Mouse (Mus musculus) stomach, postnatal 0 days (tissue): ENCODE measurements at regions not wholly inside any gene's neighbourhood (a gene's known extent, or its start where the extent isn't known, plus 50 kb on each side); places are given as distances from the start of the nearest gene placed in this dataset.

Experiments used
- ATAC-seq: fragments of 200-750 bp; cut with Nextera tagmentation; 2 replicates; pipeline ENCODE4 v1.8.0; 2017; ENCODE audit not compliant: low FRiP score, low TSS enrichment
- DNase-seq: peaks from one replicate; pipeline ENCODE4 v3.0.0-alpha.2; 2016; ENCODE audit warnings: low spot score
- H3K27ac ChIP-seq: fragments of 300-500 bp; sonication (generic); replicated peaks from 2 replicates; pipeline ENCODE4 v1.5.1; 2014; ENCODE audit warnings: mild to moderate bottlenecking, control low read depth
- H3K27me3 ChIP-seq: fragments of 300-500 bp; sonication (generic); 2 replicates; pipeline ENCODE4 v1.6.1; 2014; ENCODE audit warnings: low read length; ENCODE audit not compliant: control insufficient read depth, insufficient read depth
- H3K36me3 ChIP-seq: fragments of 300-500 bp; sonication (generic); 2 replicates; pipeline ENCODE4 v1.6.1; 2014; ENCODE audit warnings: low read length, mixed read lengths; ENCODE audit not compliant: control insufficient read depth, insufficient read depth
- H3K4me1 ChIP-seq: fragments of 300-500 bp; sonication (generic); replicated peaks from 2 replicates; pipeline ENCODE4 v1.6.1; 2014; ENCODE audit warnings: antibody characterized with exemption; ENCODE audit not compliant: control insufficient read depth, insufficient read depth
- H3K4me2 ChIP-seq: fragments of 300-500 bp; sonication (generic); replicated peaks from 2 replicates; pipeline ENCODE4 v1.6.1; 2014; ENCODE audit warnings: low read depth, mild to moderate bottlenecking, control low read depth, moderate library complexity
- H3K4me3 ChIP-seq: fragments of 300-500 bp; sonication (generic); 2 replicates; pipeline ENCODE4 v1.5.1; 2014; ENCODE audit warnings: low read depth, low read length, control low read depth
- H3K9ac ChIP-seq: fragments of 300-500 bp; sonication (generic); 2 replicates; pipeline ENCODE4 v1.6.1; 2014; ENCODE audit warnings: mild to moderate bottlenecking, low read length, control low read depth, mixed read lengths
- H3K9me3 ChIP-seq: fragments of 300-500 bp; sonication (generic); 2 replicates; pipeline ENCODE4 v1.6.1; 2016; ENCODE audit warnings: low read length; ENCODE audit not compliant: control insufficient read depth
- CTCF ChIP-seq: IDR thresholded peaks from 2 replicates; pipeline ENCODE4 v1.5.1; 2016; ENCODE audit warnings: antibody characterized with exemption, low read depth, mild to moderate bottlenecking, moderate library complexity
- EP300 ChIP-seq: optimal IDR thresholded peaks from 2 replicates; pipeline ENCODE3; 2016; ENCODE audit warnings: antibody characterized with exemption
- WGBS: fragments of 180-500 bp; shearing (Covaris S2); extraction: QIAGEN DNeasy Blood & Tissue Kit; methylation state at CpG from one replicate; pipeline ENCODE4 v1.1.7; 2014; 5-methylcytosine and 5-hydroxymethylcytosine counted together

- no peak overlapping the region for H3K4me2 ChIP-seq
- no peak for DNase-seq
- no peak for ATAC-seq
- no peak overlapping the region for H3K4me3 ChIP-seq
- H3K4me1 ChIP-seq: no peaks in the 10 kb centered on the region
- TF ChIP-seq CTCF (no peak), EP300 (no peak)
- WGBS: 85% methylated on average over 3 of the region's 3 CpGs
- H3K27ac ChIP-seq: no peak overlapping the region
- no peaks in the 10 kb centered on the region for H3K36me3 ChIP-seq
- H3K9me3 ChIP-seq: no peaks in the 10 kb centered on the region
- no peak overlapping the region for H3K9ac ChIP-seq
- H3K27me3 ChIP-seq: no peaks in the 10 kb centered on the region
Measured at GRCm38 (mm10) chr16:21351289-21351688, 71.6 kb upstream of the Vps8 start.

GRCm38 (mm10) chr16:21353111-21353510 lies 69.8 kb upstream of the Vps8 start:
- DNase-seq (no peak), ATAC-seq (no peak)
- H3K36me3 ChIP-seq: no peaks in the 10 kb centered on the region
- no peak overlapping the region for H3K4me2 ChIP-seq
- TF ChIP-seq CTCF: no peak
- TF ChIP-seq EP300: no peak
- H3K9me3 ChIP-seq: no peaks in the 10 kb centered on the region
- no peak overlapping the region for H3K9ac ChIP-seq
- no peaks in the 10 kb centered on the region for H3K27me3 ChIP-seq
- 0 out of 2 replicates have a peak, but pooled peaks cover under 1% of the 10 kb centered on the region for H3K4me1 ChIP-seq
- no peak overlapping the region for H3K4me3 ChIP-seq
- H3K27ac ChIP-seq: no peak overlapping the region
- WGBS: 61% methylated on average over 5 of the region's 5 CpGs

GRCm38 (mm10) chr16:21353545-21353944 lies 69.4 kb upstream of the Vps8 start:
- no peak overlapping the region for H3K27ac ChIP-seq
- TF ChIP-seq CTCF (no peak), EP300 (no peak)

DNA sequence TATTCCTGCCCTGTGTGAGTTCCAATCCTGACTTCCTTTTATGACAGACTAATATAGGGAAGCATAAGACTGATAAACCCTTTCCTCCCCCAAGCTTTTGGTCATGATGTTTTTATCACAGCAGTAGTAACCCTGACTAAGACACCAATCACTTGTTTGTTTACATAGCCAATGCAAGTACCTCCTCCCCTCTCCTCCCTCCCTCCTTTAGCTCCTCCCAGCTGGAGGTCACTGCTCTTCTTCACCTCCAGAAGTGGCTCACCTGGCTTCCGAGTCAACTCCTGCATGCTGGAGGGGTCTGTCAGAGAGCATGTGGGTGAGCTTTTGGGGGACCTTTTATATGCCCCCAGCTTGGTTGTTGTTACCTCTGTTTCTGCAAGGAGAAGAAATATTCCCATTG lies 67.3 kb upstream of the Vps8 start:
- 70% methylated on average over 1 of the region's 1 CpGs for WGBS
- Histone ChIP-seq H3K4me2 (no peak overlapping the region), H3K36me3 (no peaks in the 10 kb centered on the region), H3K4me3 (no peak overlapping the region), H3K4me1 (0 out of 2 replicates have a peak, but pooled peaks cover 2% of the 10 kb centered on the region), H3K9me3 (no peaks in the 10 kb centered on the region), H3K27ac (no peak overlapping the region), H3K9ac (no peak overlapping the region), H3K27me3 (no peaks in the 10 kb centered on the region)
- TF ChIP-seq EP300 (no peak), CTCF (no peak)
- no peak for ATAC-seq
- no peak for DNase-seq

More at GRCm38 (mm10) chr16:21353545-21353944, 69.4 kb upstream of the Vps8 start:
- Histone ChIP-seq H3K36me3 (no peaks in the 10 kb centered on the region), H3K9me3 (no peaks in the 10 kb centered on the region), H3K4me3 (no peak overlapping the region), H3K4me1 (0 out of 2 replicates have a peak, but pooled peaks cover 2% of the 10 kb centered on the region), H3K27me3 (no peaks in the 10 kb centered on the region), H3K9ac (no peak overlapping the region), H3K4me2 (no peak overlapping the region)
- ATAC-seq: no peak
- DNase-seq: no peak
- 15% methylated on average over 6 of the region's 6 CpGs for WGBS

DNA sequence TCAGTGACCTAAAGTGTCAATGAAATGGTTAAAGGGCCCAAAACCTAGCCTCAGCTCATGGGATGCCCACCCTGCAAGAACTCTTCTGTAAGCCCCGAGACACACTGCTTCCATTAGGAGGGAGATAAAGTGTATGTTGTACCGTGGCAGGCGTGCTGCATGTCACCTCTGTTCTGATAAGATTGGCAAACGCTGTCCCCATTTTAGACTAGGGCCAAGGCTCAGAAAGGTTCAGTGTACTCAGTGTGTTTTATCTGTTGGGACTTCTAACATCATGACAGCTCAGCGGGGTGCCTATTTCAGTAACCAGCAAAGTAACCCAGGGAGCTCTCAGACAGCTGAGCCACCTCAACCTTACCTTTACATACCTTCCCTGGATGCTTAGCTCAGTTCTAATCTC lies 65.5 kb upstream of the Vps8 start:
- H3K9ac ChIP-seq: no peak overlapping the region
- H3K4me3 ChIP-seq: no peak overlapping the region
- H3K4me2 ChIP-seq: no peak overlapping the region
- TF ChIP-seq EP300 (no peak), CTCF (no peak)
- DNase-seq: no peak
- no peak for ATAC-seq
- 0 out of 2 replicates have a peak, but pooled peaks cover 2% of the 10 kb centered on the region for H3K4me1 ChIP-seq
- H3K27ac ChIP-seq: no peak overlapping the region
- no peaks in the 10 kb centered on the region for H3K36me3 ChIP-seq
- no peaks in the 10 kb centered on the region for H3K27me3 ChIP-seq
- no peaks in the 10 kb centered on the region for H3K9me3 ChIP-seq
- WGBS: 62% methylated on average over 5 of the region's 5 CpGs

DNA sequence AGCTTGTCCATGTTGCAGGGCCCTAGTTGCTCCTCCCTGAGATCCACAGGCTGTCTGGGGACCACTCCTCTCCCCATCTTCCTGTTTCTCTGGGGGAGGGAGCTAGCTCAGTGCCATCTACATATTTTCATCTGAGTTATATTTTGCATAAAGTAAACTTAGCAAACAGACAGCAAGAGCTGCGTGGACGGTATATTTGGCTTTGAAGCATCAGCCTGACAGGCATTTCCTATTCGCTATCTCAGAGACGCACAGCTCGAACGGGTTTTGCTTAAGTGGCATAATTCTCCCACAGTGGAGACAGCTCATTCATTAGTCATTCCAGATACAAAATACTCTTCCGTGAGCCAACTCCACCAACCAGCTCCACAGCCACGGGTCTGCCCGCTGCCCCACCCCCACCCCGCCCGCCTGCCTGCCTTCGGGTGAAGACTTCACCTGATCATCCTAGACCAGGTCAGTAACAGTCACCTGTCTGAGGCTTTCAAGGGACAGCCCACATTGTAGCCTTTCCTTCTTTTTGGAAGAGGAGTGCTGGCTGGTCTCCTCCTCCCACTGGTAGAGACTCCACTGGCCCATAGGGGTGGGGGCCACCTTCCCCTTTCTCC lies 64.5 kb upstream of the Vps8 start:
- Histone ChIP-seq H3K9ac (no peak overlapping the region), H3K9me3 (no peaks in the 10 kb centered on the region), H3K27me3 (no peaks in the 10 kb centered on the region), H3K4me3 (no peak overlapping the region), H3K36me3 (no peaks in the 10 kb centered on the region), H3K27ac (no peak overlapping the region), H3K4me2 (no peak overlapping the region), H3K4me1 (peaks cover 2% of the 10 kb centered on the region; the same call in 1 of the 2 replicates)
- WGBS: 41% methylated on average over 12 of the region's 12 CpGs
- peak; percentile 17; the same call in 1 of the 2 replicates for ATAC-seq
- peak; percentile 37 for DNase-seq
- TF ChIP-seq CTCF: no peak
- TF ChIP-seq EP300: no peak
